Mouse (Mus musculus): ENCODE data around the gene Gm29797.

- no peak for TF ChIP-seq POLR2A (IDR thresholded peaks at IDR 0.05; ENCODE audit: low read depth, low read length)
- TF ChIP-seq CTCF (IDR thresholded peaks at IDR 0.05; ENCODE audit: borderline replicate concordance, insufficient read depth, low read length), result no peak
These were observed 21.0 kb upstream of the Gm29797 start for GRCm38 (mm10) chr2:181635865-181636264.
